Mouse (Mus musculus) yolk sac, embryonic 10.5 days (tissue): ENCODE results near the gene Gm3543.
"Not testable (repeated sequence)": the region's sequence is repeated elsewhere in the genome, so short reads cannot be mapped to it uniquely, and the experiment has no call there.

Experiments
- DNase-seq: peaks from one replicate; pipeline ENCODE4 v3.0.0-alpha.2; 2017; ENCODE audit warnings: low spot score

Gene Gm3543

GRCm38 (mm10) chr14:41983225-41983624 is at the start of gene Gm3543:
Gene Gm3543, minus strand, starts transcription at chr14:41983325.
- not testable (repeated sequence) for DNase-seq

- DNase-seq: not testable (repeated sequence)
Observed at GRCm38 (mm10) chr14:41968596-41968995, 14.5 kb downstream of the Gm3543 start.

- not testable (repeated sequence) for DNase-seq
Observed at GRCm38 (mm10) chr14:41967827-41968226, 15.3 kb downstream of the Gm3543 start, which contains the start of gene Gm6401. Gene Gm6401, minus strand, starts transcription at chr14:41967927.

- not testable (repeated sequence) for DNase-seq
Observed at GRCm38 (mm10) chr14:41964095-41964494, 19.0 kb downstream of the Gm3543 start.

- DNase-seq: not testable (repeated sequence)
Observed at GRCm38 (mm10) chr14:41943695-41944094, 39.4 kb downstream of the Gm3543 start, which contains the start of gene 1700024B05Rik. Gene 1700024B05Rik, plus strand, starts transcription at chr14:41943995.
